13 mouse cellular contexts compared by ENCODE assay signal in the genomic region with DNA sequence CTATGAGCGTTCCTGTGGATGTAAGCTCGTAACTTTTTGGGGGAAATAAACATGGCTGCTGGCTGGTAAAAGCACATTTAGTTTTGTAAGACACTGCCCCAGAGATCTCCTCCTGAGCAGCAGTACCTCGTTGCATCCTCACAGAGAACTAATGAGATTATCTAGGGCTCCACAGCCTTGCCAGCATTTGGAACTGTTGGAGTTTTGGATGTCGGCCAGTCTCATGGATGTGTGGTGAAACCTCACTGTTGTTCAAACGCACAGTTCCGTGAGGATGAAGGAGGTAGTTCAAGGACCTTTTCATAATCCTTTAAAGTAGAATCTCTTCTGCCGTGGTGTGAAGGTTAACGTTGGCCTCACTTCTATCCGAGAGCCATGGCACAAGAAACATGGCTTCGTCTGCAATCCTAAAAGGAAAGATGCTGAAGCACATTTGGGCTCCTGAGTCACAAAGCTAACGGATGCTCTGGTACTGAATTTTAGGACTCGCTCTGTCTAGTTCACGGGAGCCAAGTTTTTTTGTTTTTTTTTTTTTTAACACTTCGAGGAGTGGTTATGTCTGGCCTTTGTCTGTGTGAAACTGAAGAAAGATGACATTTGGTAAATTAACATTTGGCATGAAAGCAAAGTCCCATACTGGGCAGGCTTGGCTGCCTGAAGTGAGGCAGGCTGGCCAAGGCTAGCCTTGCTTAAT.
DNase-seq lines count a peak whose midpoint lies in the region; ATAC-seq lines count a peak whose summit lies in the region.
"Had no signal": no experiment of that assay in that cellular context is flagged by ENCODE, and none has a peak within 500 bp of the region (broad histone marks: within the 10 kb centered on the region; RNA-seq: fewer than 3 reads in every experiment).

No protein-coding gene starts in this region.

- no peak overlapping the region for H3K9ac ChIP-seq in hindbrain, embryonic 15.5 days
- no peak overlapping the region for H3K9ac ChIP-seq in hindbrain, embryonic 12.5 days
- H3K9ac ChIP-seq: heart, embryonic 15.5 days had no signal

- DNase-seq in MN1 (ENCODE audit: low spot score) (peak; percentile 54), adipocyte (ENCODE audit: low spot score) (peak; percentile 19)
- DNase-seq in cerebellum, postnatal 10 days: peak; percentile 89 to 94
- no peak for DNase-seq in frontal cortex, adult 2 months (ENCODE audit: extremely low spot score in 1 of 2, low spot score in 1 of 2)
- DNase-seq in gastrocnemius, adult 8-10 months (ENCODE audit: low spot score in 2 of 2): no peak
- DNase-seq: gastrocnemius, postnatal 36 days; kidney, postnatal 14 days; lung, adult 18-20 months; thymus, postnatal 4 days had no signal

- no peaks in the 10 kb centered on the region for H3K27me3 ChIP-seq in hindbrain, embryonic 15.5 days
- H3K27me3 ChIP-seq in hindbrain, embryonic 12.5 days: no peaks in the 10 kb centered on the region
- H3K27me3 ChIP-seq: CH12.LX; heart, embryonic 15.5 days had no signal

- no peaks in the 10 kb centered on the region for H3K4me1 ChIP-seq in hindbrain, embryonic 15.5 days (replicated peaks)
- H3K4me1 ChIP-seq in hindbrain, embryonic 12.5 days: 0 out of 2 replicates have a peak, but pooled peaks cover under 1% of the 10 kb centered on the region
- H3K4me1 ChIP-seq: heart, embryonic 15.5 days had no signal

- no peak overlapping the region for H3K4me2 ChIP-seq in hindbrain, embryonic 15.5 days
- no peak overlapping the region for H3K4me2 ChIP-seq in hindbrain, embryonic 12.5 days (replicated peaks)
- H3K4me2 ChIP-seq: heart, embryonic 15.5 days had no signal

- no peaks in the 10 kb centered on the region for H3K36me3 ChIP-seq in hindbrain, embryonic 15.5 days
- no peaks in the 10 kb centered on the region for H3K36me3 ChIP-seq in hindbrain, embryonic 12.5 days
- H3K36me3 ChIP-seq: heart, embryonic 15.5 days had no signal

- H3K4me3 ChIP-seq in hindbrain, embryonic 15.5 days: no peak overlapping the region
- no peak overlapping the region for H3K4me3 ChIP-seq in hindbrain, embryonic 12.5 days
- H3K4me3 ChIP-seq: heart, embryonic 15.5 days had no signal

- H3K9me3 ChIP-seq in hindbrain, embryonic 15.5 days: no peaks in the 10 kb centered on the region
- no peaks in the 10 kb centered on the region for H3K9me3 ChIP-seq in hindbrain, embryonic 12.5 days (replicated peaks)
- H3K9me3 ChIP-seq: heart, embryonic 15.5 days had no signal

- WGBS in hindbrain, embryonic 15.5 days: 67% methylated on average over 14 of the region's 14 CpGs
- WGBS in hindbrain, embryonic 12.5 days: 83% methylated on average over 14 of the region's 14 CpGs

- ATAC-seq in hindbrain, embryonic 15.5 days (ENCODE audit: low FRiP score, low read depth): peak; percentile 45; the same call in 1 of the 2 replicates
- ATAC-seq in hindbrain, embryonic 12.5 days (ENCODE audit: low FRiP score): no peak

- H3K27ac ChIP-seq in hindbrain, embryonic 15.5 days (replicated peaks): peak overlapping the region; percentile 55; the same call in 1 of the 2 replicates
- no peak overlapping the region for H3K27ac ChIP-seq in hindbrain, embryonic 12.5 days
- H3K27ac ChIP-seq: heart, embryonic 15.5 days had no signal

Comparison
In these comparisons a context has a peak if more than half of its experiments do, and no peak if none do; other contexts are left out.
1. DNase-seq: peak in MN1 (single experiment), adipocyte (single experiment) and cerebellum, postnatal 10 days (2 of 2); none in frontal cortex, adult 2 months (0 of 2) and gastrocnemius, adult 8-10 months (0 of 2).